In the genomic region with DNA sequence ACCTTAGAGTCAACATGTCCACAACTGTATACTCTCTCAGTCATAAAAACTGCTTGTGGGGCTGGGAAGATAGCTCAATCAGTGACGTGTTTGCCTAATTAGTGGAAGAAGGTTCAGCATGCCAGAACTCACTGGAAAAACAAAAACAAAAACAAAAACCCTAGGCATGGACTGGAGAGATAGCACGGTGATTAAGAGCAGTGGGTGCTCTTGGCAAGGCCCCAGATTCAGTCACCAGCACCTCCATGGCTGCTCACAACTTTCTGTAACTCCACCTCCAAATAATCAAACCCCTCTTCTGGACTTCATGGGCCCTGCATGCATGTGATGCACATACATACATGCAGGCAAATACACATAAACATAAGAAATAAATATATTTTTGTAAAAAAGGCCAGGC, we compare ENCODE assay signal across 22 mouse cellular contexts. TPM values are rescaled to one million over a fixed set of nuclear protein-coding genes. Genes with fewer than 3 reads are reported as not detected.
DNase-seq lines count a peak whose midpoint lies in the region; ATAC-seq and TF ChIP-seq lines count a peak whose summit lies in the region.
"Had no signal": no experiment of that assay in that cellular context is flagged by ENCODE, and none has a peak within 500 bp of the region (broad histone marks: within the 10 kb centered on the region; RNA-seq: fewer than 3 reads in every experiment).

No protein-coding gene starts in this region.

- H3K4me3 ChIP-seq in hindbrain, embryonic 13.5 days, result no peak overlapping the region
- H3K4me3 ChIP-seq in hindbrain, embryonic 16.5 days (ENCODE audit: low read length), result no peak overlapping the region
- peak overlapping the region; percentile 75 for H3K4me3 ChIP-seq in testis, adult 2 months (ENCODE audit: control insufficient read depth, low read depth, low read length)

- H3K9me3 ChIP-seq in hindbrain, embryonic 13.5 days, result no peaks in the 10 kb centered on the region
- H3K9me3 ChIP-seq in hindbrain, embryonic 16.5 days (ENCODE audit: control insufficient read depth, low read length), result no peaks in the 10 kb centered on the region
- H3K9me3 ChIP-seq: heart, embryonic 12.5 days; neural tube, embryonic 13.5 days had no signal

- TF ChIP-seq POLR2A in testis, adult 2 months (IDR thresholded peaks at IDR 0.05; ENCODE audit: control insufficient read depth, low read depth, low read length), result no peak

- peaks cover 20% of the 10 kb centered on the region for H3K4me1 ChIP-seq in hindbrain, embryonic 13.5 days (replicated peaks)
- peaks cover 15% of the 10 kb centered on the region for H3K4me1 ChIP-seq in hindbrain, embryonic 16.5 days (ENCODE audit: control insufficient read depth, insufficient read depth, low read depth, low read length)
- H3K4me1 ChIP-seq in testis, adult 2 months (ENCODE audit: control insufficient read depth, insufficient read depth, low read length), result peaks cover 14% of the 10 kb centered on the region

- TF ChIP-seq CTCF in testis, adult 2 months (IDR thresholded peaks at IDR 0.05; ENCODE audit: control insufficient read depth, insufficient read depth, insufficient replicate concordance, low read depth, low read length), result no peak

- H3K9ac ChIP-seq in hindbrain, embryonic 13.5 days, result no peak overlapping the region
- no peak overlapping the region for H3K9ac ChIP-seq in hindbrain, embryonic 16.5 days (ENCODE audit: low read depth, low read length)

- peak overlapping the region; percentile 91 for H3K4me2 ChIP-seq in hindbrain, embryonic 13.5 days
- H3K4me2 ChIP-seq in hindbrain, embryonic 16.5 days (ENCODE audit: low read length), result no peak overlapping the region; the same call in 1 of the 2 replicates

- peaks cover 51% of the 10 kb centered on the region for H3K27me3 ChIP-seq in hindbrain, embryonic 13.5 days
- H3K27me3 ChIP-seq in hindbrain, embryonic 16.5 days (replicated peaks; ENCODE audit: control insufficient read depth, insufficient read depth, low read length), result peaks cover 9% of the 10 kb centered on the region
- no peaks in the 10 kb centered on the region for H3K27me3 ChIP-seq in testis, adult 2 months (ENCODE audit: control insufficient read depth, insufficient read depth, low read length)
- H3K27me3 ChIP-seq: Patski had no signal

- no peak for ATAC-seq in hindbrain, embryonic 13.5 days (ENCODE audit: low FRiP score)
- no peak for ATAC-seq in hindbrain, embryonic 16.5 days
- ATAC-seq: CD4-positive, CD25-positive, alpha-beta regulatory T cell, adult 4 months had no signal

- 72% methylated on average over 2 of the region's 2 CpGs for WGBS in hindbrain, embryonic 13.5 days
- WGBS in hindbrain, embryonic 16.5 days, result 59% methylated on average over 2 of the region's 2 CpGs

- DNase-seq in cerebellum, adult 11-12 months, result peak; percentile 66
- DNase-seq in cerebellum, postnatal 14 days, result no peak
- no peak for DNase-seq in testis, postnatal 14 days (ENCODE audit: low spot score)
- no peak for DNase-seq in c-Kit-positive CD71-positive TER-119-positive erythroid progenitor cells, embryonic 14.5 days (ENCODE audit: low spot score)
- no peak for DNase-seq in heart, adult 11 months
- DNase-seq: adrenal gland, adult 8-10 months; embryo, embryonic 11 days; gastrocnemius, adult 2 months; kidney, adult 8-10 months; kidney, postnatal 14 days; left cerebral cortex, postnatal 4 days; liver; thymus, postnatal 4 days had no signal

- H3K27ac ChIP-seq in hindbrain, embryonic 13.5 days, result no peak overlapping the region
- H3K27ac ChIP-seq in hindbrain, embryonic 16.5 days (ENCODE audit: low read depth, low read length), result no peak overlapping the region
- H3K27ac ChIP-seq in testis, adult 2 months (ENCODE audit: control insufficient read depth, insufficient read depth, low read depth, low read length), result no peak overlapping the region
- H3K27ac ChIP-seq: gastrocnemius, adult 2 months; neural tube, embryonic 13.5 days had no signal

- H3K36me3 ChIP-seq in hindbrain, embryonic 13.5 days, result no peaks in the 10 kb centered on the region
- H3K36me3 ChIP-seq in hindbrain, embryonic 16.5 days (ENCODE audit: control insufficient read depth, insufficient read depth, low read length), result no peaks in the 10 kb centered on the region
- no peaks in the 10 kb centered on the region; the same call in none of the 2 replicates for H3K36me3 ChIP-seq in testis, adult 2 months (ENCODE audit: control insufficient read depth, insufficient read depth, low read length)
- H3K36me3 ChIP-seq: heart, embryonic 12.5 days; neural tube, embryonic 13.5 days had no signal

RNA-seq across cellular contexts. Expression of a gene that starts 0.9 kb away (rescaled TPM):
- 0.08 TPM in 1 of 2 replicates, not detected in the other for polyA plus RNA-seq in hindbrain, embryonic 13.5 days (2015; fragmentation: Nextera tagmentation; extraction: Ambion mirVana)
- 0.19 TPM in 1 of 2 replicates, not detected in the other for polyA plus RNA-seq in hindbrain, embryonic 16.5 days (2015; fragmentation: Nextera tagmentation; extraction: Ambion mirVana)
- polyA plus RNA-seq in testis, adult 2 months (2012; rRNA removed), result 23.1 and 25.7 TPM in 2 replicates
- polyA plus RNA-seq: CD4-positive, CD25-positive, alpha-beta regulatory T cell, adult 4 months; intestine, embryonic 14.5 days; liver, embryonic 16.5 days; neural tube, embryonic 13.5 days; Patski had no signal

RNA-seq across cellular contexts. Expression of a gene that starts 1.0 kb away (rescaled TPM):
- polyA plus RNA-seq in hindbrain, embryonic 13.5 days (2015; fragmentation: Nextera tagmentation; extraction: Ambion mirVana), result 4.6 and 5.4 TPM in 2 replicates
- polyA plus RNA-seq in hindbrain, embryonic 16.5 days (2015; fragmentation: Nextera tagmentation; extraction: Ambion mirVana), result 4.6 and 5.2 TPM in 2 replicates
- 2.5 and 3.2 TPM in 2 replicates for polyA plus RNA-seq in testis, adult 2 months (2012; rRNA removed)

RNA-seq across cellular contexts. Expression of a gene that starts 46.8 kb away (rescaled TPM):
- polyA plus RNA-seq in hindbrain, embryonic 13.5 days (2015; fragmentation: Nextera tagmentation; extraction: Ambion mirVana), result 131 and 140 TPM in 2 replicates
- 132 and 139 TPM in 2 replicates for polyA plus RNA-seq in hindbrain, embryonic 16.5 days (2015; fragmentation: Nextera tagmentation; extraction: Ambion mirVana)
- polyA plus RNA-seq in testis, adult 2 months (2012; rRNA removed), result 82.2 and 102 TPM in 2 replicates

Comparison
In these comparisons a context has a peak if more than half of its experiments do, and no peak if none do; other contexts are left out.
1. RNA of a gene that starts 0.9 kb away (polyA plus RNA-seq): 23.1 to 25.7 TPM in testis, adult 2 months; 0.19 TPM in hindbrain, embryonic 16.5 days and 0.08 TPM in hindbrain, embryonic 13.5 days; every median in the first group is over 10 times any median in the second.